8 mouse cellular contexts compared by ENCODE assay signal in the genomic region with DNA sequence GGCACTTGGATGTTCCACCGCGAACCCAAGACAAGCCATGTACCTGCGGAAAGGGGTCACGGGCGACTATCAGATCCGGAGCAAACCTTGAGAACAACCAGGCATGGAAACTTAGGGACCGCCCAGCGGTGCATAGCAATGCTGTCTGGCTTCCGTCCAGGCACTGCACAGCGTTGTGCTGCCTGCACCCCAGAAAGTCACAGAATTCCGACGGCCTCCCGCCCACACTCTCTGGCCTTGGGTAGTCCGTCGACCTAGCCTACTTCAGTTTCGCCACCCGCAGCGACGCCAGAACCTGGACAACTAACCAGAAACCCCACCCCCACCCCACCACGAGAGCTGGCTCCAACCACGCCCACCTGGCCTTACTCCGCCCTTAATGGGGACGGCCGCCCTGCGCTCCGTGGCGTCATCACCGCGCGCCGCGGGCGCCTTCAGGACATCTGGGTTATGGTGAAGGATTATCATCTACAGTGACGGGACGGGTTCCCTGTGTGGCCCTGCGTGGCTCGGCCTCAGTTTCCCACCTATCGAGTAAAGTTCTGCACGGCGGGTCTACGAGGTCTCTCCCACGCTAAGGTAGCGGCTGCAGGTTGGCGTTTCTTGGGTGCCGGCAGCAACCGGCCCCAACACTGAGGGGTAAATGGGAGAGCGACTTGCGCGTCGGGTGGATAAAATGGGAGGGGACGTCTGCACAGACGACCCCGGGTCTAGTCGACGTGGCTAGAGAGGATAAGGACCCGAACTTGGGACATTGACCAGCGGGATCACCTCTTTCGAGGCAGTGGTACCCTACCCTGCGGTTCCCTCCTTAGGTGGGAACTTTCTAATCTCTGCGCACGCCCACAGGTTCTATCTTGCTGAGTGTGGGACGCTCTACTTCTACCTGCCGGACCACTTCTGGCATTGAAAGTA. TPM values are rescaled to one million over a fixed set of nuclear protein-coding genes. Genes with fewer than 3 reads are reported as not detected.
DNase-seq lines count a peak whose midpoint lies in the region; ATAC-seq and TF ChIP-seq lines count a peak whose summit lies in the region.

Gene Mrpl55 (plus strand): TSS at position 406 of the 915 bp plus-strand sequence.

- peak; percentile 93 for ATAC-seq in kidney, embryonic 16.5 days (ENCODE audit: low FRiP score, low TSS enrichment)
- ATAC-seq in liver, embryonic 12.5 days, result peak; percentile 91
- ATAC-seq in stomach, embryonic 15.5 days (ENCODE audit: insufficient read depth, low FRiP score, low read depth), result peak; percentile 87

- 0 out of 2 replicates have a peak, but pooled peaks have one; percentile 14 for TF ChIP-seq POLR2A in bone marrow macrophage, adult 2 months (IDR thresholded peaks at IDR 0.05; ENCODE audit: borderline replicate concordance, low read depth, low read length)
- peak; percentile 71 for TF ChIP-seq POLR2A in embryonic fibroblast, embryonic 13.5 days (IDR thresholded peaks at IDR 0.05; ENCODE audit: low read depth, low read length)

- no peaks in the 10 kb centered on the region for H3K9me3 ChIP-seq in heart, embryonic 10.5 days
- no peaks in the 10 kb centered on the region for H3K9me3 ChIP-seq in kidney, embryonic 16.5 days (ENCODE audit: low read length)
- H3K9me3 ChIP-seq in liver, embryonic 12.5 days (replicated peaks), result no peaks in the 10 kb centered on the region
- H3K9me3 ChIP-seq in stomach, embryonic 15.5 days, result no peaks in the 10 kb centered on the region

- H3K36me3 ChIP-seq in heart, embryonic 10.5 days, result peaks cover 51% of the 10 kb centered on the region
- peaks cover 12% of the 10 kb centered on the region for H3K36me3 ChIP-seq in kidney, embryonic 16.5 days (ENCODE audit: insufficient read depth, low read length)
- peaks cover 49% of the 10 kb centered on the region for H3K36me3 ChIP-seq in liver, embryonic 12.5 days
- H3K36me3 ChIP-seq in stomach, embryonic 15.5 days, result 0 out of 2 replicates have a peak, but pooled peaks cover 7% of the 10 kb centered on the region

- H3K27me3 ChIP-seq in heart, embryonic 10.5 days (ENCODE audit: insufficient read depth, poor library complexity, severe bottlenecking), result no peaks in the 10 kb centered on the region
- H3K27me3 ChIP-seq in kidney, embryonic 16.5 days (ENCODE audit: insufficient read depth, low read length), result no peaks in the 10 kb centered on the region
- H3K27me3 ChIP-seq in liver, embryonic 12.5 days (replicated peaks), result no peaks in the 10 kb centered on the region
- H3K27me3 ChIP-seq in stomach, embryonic 15.5 days (replicated peaks), result no peaks in the 10 kb centered on the region

- WGBS in heart, embryonic 10.5 days, result under 1% methylated on average over 63 of the region's 63 CpGs
- under 1% methylated on average over 63 of the region's 63 CpGs for WGBS in kidney, embryonic 16.5 days
- WGBS in liver, embryonic 12.5 days (ENCODE audit: insufficient replicate concordance), result under 1% methylated on average over 63 of the region's 63 CpGs
- WGBS in stomach, embryonic 15.5 days, result under 1% methylated on average over 63 of the region's 63 CpGs

- no peak for TF ChIP-seq CTCF in bone marrow macrophage, adult 2 months (IDR thresholded peaks at IDR 0.05; ENCODE audit: low read depth, low read length)
- TF ChIP-seq CTCF in embryonic fibroblast, embryonic 13.5 days (IDR thresholded peaks at IDR 0.05; ENCODE audit: borderline replicate concordance, insufficient read depth, low read length), result no peak

- peak within 1 kb of the TSS; percentile 89 for H3K9ac ChIP-seq in kidney, embryonic 16.5 days (replicated peaks; ENCODE audit: low read length)
- peak within 1 kb of the TSS; percentile 85 for H3K9ac ChIP-seq in liver, embryonic 12.5 days
- peak within 1 kb of the TSS; percentile 80 for H3K9ac ChIP-seq in stomach, embryonic 15.5 days

- peak within 1 kb of the TSS; percentile 79 for H3K27ac ChIP-seq in bone marrow macrophage, adult 2 months (ENCODE audit: insufficient read depth, low read depth, low read length)
- H3K27ac ChIP-seq in embryonic fibroblast, embryonic 13.5 days (ENCODE audit: insufficient read depth, low read length), result peak within 1 kb of the TSS; percentile 27; the same call in 1 of the 2 replicates
- peak within 1 kb of the TSS; percentile 90 for H3K27ac ChIP-seq in heart, embryonic 10.5 days
- peak within 1 kb of the TSS; percentile 78 for H3K27ac ChIP-seq in kidney, embryonic 16.5 days (ENCODE audit: low read length)
- H3K27ac ChIP-seq in liver, embryonic 12.5 days, result peak within 1 kb of the TSS; percentile 77
- peak within 1 kb of the TSS; percentile 78 for H3K27ac ChIP-seq in stomach, embryonic 15.5 days

- H3K4me3 ChIP-seq in bone marrow macrophage, adult 2 months (ENCODE audit: insufficient read depth, low read length), result peak within 1 kb of the TSS; percentile 77
- H3K4me3 ChIP-seq in embryonic fibroblast, embryonic 13.5 days (ENCODE audit: insufficient read depth, low read length), result peak within 1 kb of the TSS; percentile 91
- peak within 1 kb of the TSS; percentile 93 for H3K4me3 ChIP-seq in heart, embryonic 10.5 days
- H3K4me3 ChIP-seq in kidney, embryonic 16.5 days (ENCODE audit: low read length), result peak within 1 kb of the TSS; percentile 91
- H3K4me3 ChIP-seq in liver, embryonic 12.5 days, result peak within 1 kb of the TSS; percentile 90
- peak within 1 kb of the TSS; percentile 96 for H3K4me3 ChIP-seq in stomach, embryonic 15.5 days (replicated peaks)

- DNase-seq in B cell, adult 2 months, result peak; percentile 97
- peak; percentile 97 for DNase-seq in heart, embryonic 10.5 days (ENCODE audit: low spot score)
- DNase-seq in natural killer cell, adult 2 months (ENCODE audit: low spot score in 2 of 2), result peak; percentile 87 to 92

- peaks cover 15% of the 10 kb centered on the region for H3K4me1 ChIP-seq in bone marrow macrophage, adult 2 months (ENCODE audit: control insufficient read depth, insufficient read depth, low read length)
- no peaks in the 10 kb centered on the region for H3K4me1 ChIP-seq in embryonic fibroblast, embryonic 13.5 days (ENCODE audit: control insufficient read depth, insufficient read depth, low read length)
- peaks cover 12% of the 10 kb centered on the region for H3K4me1 ChIP-seq in heart, embryonic 10.5 days
- peaks cover 13% of the 10 kb centered on the region for H3K4me1 ChIP-seq in kidney, embryonic 16.5 days (ENCODE audit: insufficient read depth, low read length)
- peaks cover 38% of the 10 kb centered on the region for H3K4me1 ChIP-seq in liver, embryonic 12.5 days
- peaks cover 18% of the 10 kb centered on the region for H3K4me1 ChIP-seq in stomach, embryonic 15.5 days

- H3K4me2 ChIP-seq in kidney, embryonic 16.5 days (replicated peaks; ENCODE audit: low read depth, low read length), result peak within 1 kb of the TSS; percentile 88
- H3K4me2 ChIP-seq in liver, embryonic 12.5 days, result peak within 1 kb of the TSS; percentile 83
- peak within 1 kb of the TSS; percentile 86 for H3K4me2 ChIP-seq in stomach, embryonic 15.5 days

RNA-seq across cellular contexts. Expression of gene Mrpl55, which starts in this region (rescaled TPM):
- polyA plus RNA-seq in bone marrow macrophage, adult 2 months (2012; ENCODE audit: insufficient read depth, insufficient read length, missing spikeins), result 20.1 and 24.1 TPM in 2 replicates
- polyA plus RNA-seq in embryonic fibroblast, embryonic 13.5 days (2011; ENCODE audit: insufficient read length, low read depth, missing spikeins), result 28.3 and 32.5 TPM in 2 replicates
- 122 and 123 TPM in 2 replicates for polyA plus RNA-seq in heart, embryonic 10.5 days (2016; fragmentation: Nextera tagmentation; extraction: Ambion mirVana)
- polyA plus RNA-seq in kidney, embryonic 16.5 days (2015; fragmentation: Nextera tagmentation; extraction: Ambion mirVana), result 103 and 104 TPM in 2 replicates
- polyA plus RNA-seq in liver, embryonic 12.5 days (2016; fragmentation: Nextera tagmentation; extraction: Ambion mirVana), result 78.3 and 82.8 TPM in 2 replicates
- polyA plus RNA-seq in stomach, embryonic 15.5 days (2015; fragmentation: Nextera tagmentation; extraction: Ambion mirVana), result 84.4 and 90.4 TPM in 2 replicates

Comparison
In these comparisons a context has a peak if more than half of its experiments do, and no peak if none do; other contexts are left out.
1. Peak in every context shown above with its lines: DNase-seq, ATAC-seq, H3K4me3 ChIP-seq and H3K27ac ChIP-seq.
2. H3K27ac ChIP-seq: peak in every context shown above with its lines; median percentile 90 in heart, embryonic 10.5 days; 79 in bone marrow macrophage, adult 2 months; 78 in kidney, embryonic 16.5 days; 78 in stomach, embryonic 15.5 days; 77 in liver, embryonic 12.5 days; 27 in embryonic fibroblast, embryonic 13.5 days.